Mouse (Mus musculus): ENCODE measurements around the gene Mtif2. TPM values are rescaled to one million over a fixed set of nuclear protein-coding genes. Genes with fewer than 3 reads are reported as not detected.

The Mtif2 gene
- polyA plus RNA-seq (2012; rRNA removed): 5.5 and 8.2 TPM in 2 replicates

DNA sequence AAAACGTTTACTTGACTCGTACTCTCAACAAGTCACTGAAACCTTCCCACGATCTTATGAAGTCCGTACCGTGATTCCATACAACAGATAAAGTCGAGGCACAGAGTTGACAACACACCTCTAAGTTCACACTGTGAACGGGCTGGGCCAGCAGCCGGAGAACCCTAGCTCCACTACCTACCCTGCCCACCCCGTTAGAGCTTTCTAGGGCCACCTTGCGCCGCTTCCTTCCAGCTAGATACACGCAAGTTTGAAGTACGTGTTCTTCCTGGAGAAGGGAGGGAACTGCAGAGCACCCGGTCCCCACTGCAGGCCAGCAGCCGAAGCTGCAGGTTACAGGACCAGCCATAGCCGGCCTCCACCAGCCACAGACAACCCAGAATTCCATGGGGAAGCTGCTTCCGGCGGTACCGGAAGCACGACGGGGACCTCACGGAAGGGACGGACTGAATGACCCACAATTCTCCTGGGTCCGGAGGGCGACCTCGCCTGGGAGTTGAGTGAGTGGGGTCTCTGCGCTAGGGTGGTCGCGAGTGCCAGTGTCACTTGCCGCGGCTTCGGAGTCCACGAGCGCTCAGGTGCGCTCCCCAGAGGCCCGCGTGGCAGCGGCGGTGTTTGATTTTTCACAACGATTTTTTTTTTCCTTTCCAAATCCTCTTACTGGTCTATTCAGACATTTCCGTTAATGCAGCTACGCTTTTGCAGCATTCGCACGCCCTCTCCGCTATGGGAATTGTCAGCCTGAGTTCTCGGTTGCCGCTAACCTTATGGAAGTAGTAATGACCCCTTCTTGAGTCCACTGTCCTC is at the start of gene Mtif2:
TSS of gene Mtif2 (plus strand) at position 421 of the 807 bp plus-strand sequence.
- H3K4me3 ChIP-seq (replicated peaks; ENCODE audit: extremely low read depth, low read depth, low read length): peak within 1 kb of the TSS; percentile 96
- WGBS: 2% methylated on average over 47 of the region's 47 CpGs
- DNase-seq: peak; percentile 75
- H3K4me1 ChIP-seq (ENCODE audit: control insufficient read depth, insufficient read depth, low read length): peaks cover 3% of the 10 kb centered on the region
- TF ChIP-seq CTCF (IDR thresholded peaks at IDR 0.05; ENCODE audit: insufficient read depth, low read length) (no peak), POLR2A (IDR thresholded peaks at IDR 0.05; ENCODE audit: borderline replicate concordance, extremely low read depth, low read depth, low read length) (peak; percentile 90; the same call in 1 of the 2 replicates)

DNA sequence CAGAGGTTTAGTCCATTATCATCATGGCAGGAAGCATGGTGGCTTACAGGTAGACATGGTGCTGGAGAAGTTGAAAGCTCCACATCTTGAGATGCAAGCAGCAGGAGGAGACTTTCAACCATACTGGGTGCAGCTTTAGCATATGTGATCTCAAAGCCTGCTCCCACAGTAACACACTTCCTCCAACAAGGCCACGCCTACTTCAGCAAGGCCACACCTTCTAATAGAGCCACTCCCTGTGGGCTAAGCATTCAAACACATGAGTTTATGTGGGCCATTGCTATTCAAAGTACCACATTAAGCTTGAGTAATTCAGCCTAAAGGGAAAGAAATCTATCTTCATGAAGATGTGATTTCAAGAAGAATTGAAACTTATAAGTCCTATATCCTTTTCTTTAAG is 33.1 kb upstream of the Mtif2 start:
- 89% methylated on average over 1 of the region's 1 CpGs for WGBS
- TF ChIP-seq POLR2A (IDR thresholded peaks at IDR 0.05; ENCODE audit: borderline replicate concordance, extremely low read depth, low read depth, low read length) (no peak), CTCF (IDR thresholded peaks at IDR 0.05; ENCODE audit: insufficient read depth, low read length) (no peak)

DNA sequence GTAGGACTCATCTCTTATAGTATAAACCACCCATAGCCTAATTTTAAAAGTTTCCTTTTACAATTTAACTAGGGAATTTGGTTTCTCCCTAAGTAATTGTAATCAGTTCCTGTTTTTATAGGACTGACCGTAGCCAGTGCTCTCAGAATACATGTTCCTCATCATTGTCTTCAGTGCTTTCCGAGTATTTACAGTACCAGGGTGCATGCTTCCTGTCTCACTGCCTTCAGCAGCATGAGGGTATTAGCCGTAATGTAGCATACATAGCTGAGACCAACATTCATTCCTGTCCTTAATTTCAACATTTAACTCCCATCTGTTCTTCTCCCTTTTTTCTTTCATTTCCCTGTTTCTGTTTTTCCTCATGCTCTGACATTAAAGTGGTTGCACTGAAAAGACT is 29.2 kb upstream of the Mtif2 start:
- Histone ChIP-seq H3K4me3 (replicated peaks; ENCODE audit: extremely low read depth, low read depth, low read length) (no peak overlapping the region), H3K4me1 (ENCODE audit: control insufficient read depth, insufficient read depth, low read length) (peaks cover 3% of the 10 kb centered on the region; the same call in 1 of the 2 replicates)
- 53% methylated on average over 3 of the region's 3 CpGs for WGBS
- no peak for TF ChIP-seq POLR2A (IDR thresholded peaks at IDR 0.05; ENCODE audit: borderline replicate concordance, extremely low read depth, low read depth, low read length)
- TF ChIP-seq CTCF (IDR thresholded peaks at IDR 0.05; ENCODE audit: insufficient read depth, low read length): no peak
- DNase-seq: no peak

More for the DNA sequence above, 33.1 kb upstream of the Mtif2 start:
- peaks cover 3% of the 10 kb centered on the region; the same call in 1 of the 2 replicates for H3K4me1 ChIP-seq (ENCODE audit: control insufficient read depth, insufficient read depth, low read length)
- H3K4me3 ChIP-seq (replicated peaks; ENCODE audit: extremely low read depth, low read depth, low read length): no peak overlapping the region
- no peak for DNase-seq

DNA sequence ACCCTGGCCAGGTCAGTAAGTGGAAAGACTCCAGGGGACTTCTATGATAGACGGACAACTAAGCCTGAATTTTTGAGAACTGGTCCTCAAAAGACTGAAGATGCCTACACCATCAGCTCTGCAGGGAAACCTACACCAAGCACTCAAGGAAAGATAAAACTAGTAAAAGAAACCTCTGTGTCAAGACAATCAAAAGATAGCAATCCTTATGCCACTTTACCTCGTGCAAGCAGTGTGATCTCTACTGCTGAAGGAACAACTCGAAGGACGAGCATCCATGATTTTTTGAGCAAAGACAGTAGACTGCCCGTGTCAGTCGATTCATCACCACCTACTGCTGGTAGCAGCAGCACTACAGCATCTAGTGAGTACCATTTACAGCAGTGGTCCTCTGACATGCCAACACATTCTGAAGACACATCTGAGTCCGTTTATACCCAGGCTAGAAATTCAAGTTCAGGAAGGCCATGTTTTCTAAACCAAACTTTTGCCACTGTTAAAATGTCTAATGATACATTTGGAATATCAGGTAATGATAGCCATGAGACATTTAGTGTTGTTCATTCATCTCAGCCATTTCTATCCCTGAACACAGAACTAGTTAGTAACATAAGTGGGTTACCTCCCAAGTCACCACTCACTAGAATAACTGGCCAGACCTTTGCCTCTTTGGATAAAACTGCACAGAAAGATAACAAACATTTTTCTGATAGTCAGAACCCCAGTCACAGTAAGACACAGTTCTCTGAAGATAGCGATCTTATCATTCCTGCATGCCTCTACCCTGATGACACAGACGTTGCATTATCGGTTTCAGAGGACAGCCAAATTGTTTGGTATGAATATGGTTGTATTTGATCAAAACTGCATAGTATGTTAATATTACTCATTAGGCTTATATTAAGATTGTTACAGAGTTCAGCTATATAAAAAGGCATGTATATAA is 22.0 kb upstream of the Mtif2 start:
- 87% methylated on average over 10 of the region's 10 CpGs for WGBS
- Histone ChIP-seq H3K4me3 (replicated peaks; ENCODE audit: extremely low read depth, low read depth, low read length) (no peak overlapping the region), H3K4me1 (ENCODE audit: control insufficient read depth, insufficient read depth, low read length) (no peaks in the 10 kb centered on the region)
- TF ChIP-seq CTCF (IDR thresholded peaks at IDR 0.05; ENCODE audit: insufficient read depth, low read length) (no peak), POLR2A (IDR thresholded peaks at IDR 0.05; ENCODE audit: borderline replicate concordance, extremely low read depth, low read depth, low read length) (no peak)
- no peak for DNase-seq

DNA sequence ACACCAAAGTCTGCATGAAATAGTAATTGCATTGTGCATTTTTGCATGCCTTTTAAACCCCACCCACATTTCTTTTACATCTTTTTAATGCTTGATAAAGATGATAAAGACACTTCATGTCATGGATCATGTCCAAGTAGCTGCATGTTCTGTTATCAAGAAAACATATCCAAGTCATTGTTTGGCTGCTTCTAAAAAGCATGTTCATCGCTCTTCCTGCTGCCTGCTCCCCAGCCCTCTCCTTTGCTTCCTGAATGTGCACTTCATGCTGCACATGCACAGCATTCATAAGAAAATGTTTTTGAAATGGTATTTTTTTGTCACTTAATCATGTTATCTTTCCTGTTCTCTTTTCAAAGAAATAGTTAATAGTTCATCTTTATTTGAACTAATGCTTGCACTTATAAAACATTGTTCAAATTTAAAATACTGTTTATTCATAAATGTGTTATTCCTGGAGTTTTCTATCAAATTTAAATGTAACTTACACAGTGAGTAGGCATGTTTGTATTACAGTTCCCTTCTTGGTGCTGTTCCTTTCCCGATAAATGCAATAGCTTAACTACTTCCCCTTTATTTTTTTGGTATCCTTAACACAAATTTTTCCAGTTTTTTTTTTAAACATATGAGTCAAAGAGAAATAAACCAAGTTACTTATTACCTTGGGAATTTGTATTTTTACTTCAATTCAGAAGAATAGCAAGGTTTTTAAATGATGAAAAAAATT is 21.1 kb upstream of the Mtif2 start:
- TF ChIP-seq CTCF (IDR thresholded peaks at IDR 0.05; ENCODE audit: insufficient read depth, low read length) (no peak), POLR2A (IDR thresholded peaks at IDR 0.05; ENCODE audit: borderline replicate concordance, extremely low read depth, low read depth, low read length) (no peak)
- WGBS: 78% methylated on average over 2 of the region's 2 CpGs
- H3K4me1 ChIP-seq (ENCODE audit: control insufficient read depth, insufficient read depth, low read length): no peaks in the 10 kb centered on the region
- DNase-seq: no peak
- no peak overlapping the region for H3K4me3 ChIP-seq (replicated peaks; ENCODE audit: extremely low read depth, low read depth, low read length)

DNA sequence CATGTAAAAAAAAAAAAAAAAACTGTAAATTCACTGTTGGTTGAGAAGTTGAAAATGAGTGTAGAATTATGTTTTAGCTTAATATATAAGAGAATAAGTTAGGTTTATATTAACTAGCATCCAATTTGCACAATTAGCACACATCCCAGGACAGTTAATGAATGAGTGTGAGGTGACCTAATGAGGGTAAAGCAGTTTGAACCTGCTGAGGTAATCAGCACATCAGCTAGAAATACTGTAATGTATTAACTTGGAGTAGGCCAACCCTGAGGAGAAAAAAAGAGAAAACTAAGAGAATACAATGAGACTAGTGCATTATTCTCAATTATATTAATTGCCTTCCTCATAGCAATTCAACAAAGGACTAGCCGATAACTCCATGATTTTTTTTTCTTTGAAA is 16.8 kb upstream of the Mtif2 start:
- TF ChIP-seq CTCF (IDR thresholded peaks at IDR 0.05; ENCODE audit: insufficient read depth, low read length): no peak
- TF ChIP-seq POLR2A (IDR thresholded peaks at IDR 0.05; ENCODE audit: borderline replicate concordance, extremely low read depth, low read depth, low read length): no peak
- Histone ChIP-seq H3K4me3 (replicated peaks; ENCODE audit: extremely low read depth, low read depth, low read length) (no peak overlapping the region), H3K4me1 (ENCODE audit: control insufficient read depth, insufficient read depth, low read length) (no peaks in the 10 kb centered on the region)
- WGBS: 91% methylated on average over 1 of the region's 1 CpGs
- no peak for DNase-seq

DNA sequence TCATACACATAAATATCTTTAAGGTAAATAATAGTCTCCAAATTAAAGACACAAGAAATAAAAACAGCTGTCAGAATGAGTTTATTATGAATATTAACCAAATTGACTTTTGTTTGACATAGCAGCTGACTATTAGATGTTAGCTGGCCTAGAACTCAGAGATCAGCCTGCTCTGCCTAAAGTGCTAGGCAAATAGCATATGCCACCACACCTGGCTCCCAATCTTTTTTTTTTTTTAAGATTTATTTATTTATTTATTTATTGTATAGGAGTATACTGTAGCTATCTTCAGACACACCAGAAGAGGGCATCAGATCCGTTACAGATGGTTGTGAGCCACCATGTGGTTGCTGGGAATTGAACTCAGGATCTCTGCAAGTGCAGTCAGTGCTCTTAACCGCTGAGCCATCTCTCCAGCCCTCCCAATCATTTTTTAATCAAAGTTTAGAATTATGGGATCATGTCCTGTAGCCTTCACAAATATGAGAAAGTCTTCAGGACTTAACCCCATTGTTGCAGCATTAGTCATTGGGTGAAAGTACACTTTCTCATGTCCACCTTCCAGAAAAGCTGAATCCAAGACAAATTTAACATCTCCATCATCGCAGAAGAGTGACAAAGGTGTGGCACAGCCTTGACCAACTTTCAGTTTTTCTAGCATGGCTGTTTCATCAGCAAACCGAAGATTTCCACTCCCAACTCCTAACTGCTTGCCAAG is 13.2 kb upstream of the Mtif2 start:
- TF ChIP-seq CTCF (IDR thresholded peaks at IDR 0.05; ENCODE audit: insufficient read depth, low read length): no peak
- no peak for TF ChIP-seq POLR2A (IDR thresholded peaks at IDR 0.05; ENCODE audit: borderline replicate concordance, extremely low read depth, low read depth, low read length)
- no peak for DNase-seq
- H3K4me3 ChIP-seq (replicated peaks; ENCODE audit: extremely low read depth, low read depth, low read length): no peak overlapping the region
- WGBS: 88% methylated on average over 4 of the region's 4 CpGs
- no peaks in the 10 kb centered on the region for H3K4me1 ChIP-seq (ENCODE audit: control insufficient read depth, insufficient read depth, low read length)

DNA sequence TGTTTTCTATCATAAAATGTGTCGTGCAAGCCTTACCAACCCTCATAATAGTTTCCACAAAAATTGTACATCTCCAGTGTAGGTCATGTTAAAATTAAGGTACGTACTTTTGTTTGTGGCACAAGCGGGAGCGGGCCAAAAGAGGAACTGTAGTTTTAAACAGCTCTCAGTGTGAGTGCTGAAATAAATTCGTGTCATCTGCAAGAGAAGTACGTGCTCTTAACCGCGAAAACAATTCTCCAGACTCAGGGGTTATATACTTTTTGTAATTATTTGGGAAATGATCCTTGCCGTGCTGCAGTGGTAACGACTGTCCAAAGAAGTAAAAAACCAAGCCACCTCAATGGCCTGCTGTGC is 11.9 kb upstream of the Mtif2 start:
- 10% methylated on average over 10 of the region's 10 CpGs for WGBS
- no peaks in the 10 kb centered on the region for H3K4me1 ChIP-seq (ENCODE audit: control insufficient read depth, insufficient read depth, low read length)
- TF ChIP-seq POLR2A (IDR thresholded peaks at IDR 0.05; ENCODE audit: borderline replicate concordance, extremely low read depth, low read depth, low read length): no peak
- TF ChIP-seq CTCF (IDR thresholded peaks at IDR 0.05; ENCODE audit: insufficient read depth, low read length): no peak
- no peak for DNase-seq
- peak overlapping the region; percentile 96 for H3K4me3 ChIP-seq (replicated peaks; ENCODE audit: extremely low read depth, low read depth, low read length)
